Comparison of ENCODE assay signal across 17 mouse cellular contexts in the genomic region with DNA sequence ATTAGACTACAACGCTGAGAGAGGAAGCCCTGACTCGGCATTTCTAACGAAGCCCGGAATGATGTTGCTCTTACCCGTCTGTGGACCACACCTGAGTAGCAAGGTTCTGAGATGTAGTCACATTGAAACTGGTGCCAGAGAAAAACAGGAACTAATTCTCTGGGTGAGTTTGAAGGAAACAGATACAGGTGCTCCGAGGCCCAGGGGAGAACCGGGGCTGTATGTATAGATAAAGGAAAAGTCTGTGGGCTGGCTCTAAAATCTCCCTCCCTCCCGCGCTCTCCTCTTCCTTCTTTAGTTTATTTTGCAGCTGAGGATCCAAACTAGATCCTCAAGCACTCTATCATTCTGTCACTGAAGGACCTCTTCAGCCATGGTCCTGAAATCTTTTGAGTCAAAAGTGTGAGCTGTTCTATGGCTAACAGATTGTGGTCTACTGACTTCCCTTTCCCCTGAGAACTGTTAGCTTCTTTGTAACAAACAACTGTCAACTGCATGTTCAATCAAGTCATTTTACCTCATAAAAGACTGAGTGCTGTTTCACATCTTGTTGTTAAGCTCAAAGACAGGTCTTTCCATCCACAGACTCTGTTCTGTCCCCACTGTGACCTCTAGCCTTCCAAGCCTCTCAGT. TPM values are rescaled to one million over a fixed set of nuclear protein-coding genes. Genes with fewer than 3 reads are reported as not detected.
DNase-seq lines count a peak whose midpoint lies in the region; ATAC-seq and TF ChIP-seq lines count a peak whose summit lies in the region.
"Had no signal": no experiment of that assay in that cellular context is flagged by ENCODE, and none has a peak within 500 bp of the region (broad histone marks: within the 10 kb centered on the region; RNA-seq: fewer than 3 reads in every experiment).

No protein-coding gene starts in this region.

- no peak overlapping the region for H3K4me3 ChIP-seq in heart, postnatal 0 days (ENCODE audit: low read depth, low read length)
- H3K4me3 ChIP-seq in heart, embryonic 11.5 days (ENCODE audit: low read depth, low read length) = no peak overlapping the region
- H3K4me3 ChIP-seq: layer of hippocampus, adult 2 months had no signal

- no peak overlapping the region; the same call in 1 of the 2 replicates for H3K4me2 ChIP-seq in heart, postnatal 0 days (ENCODE audit: low read depth, low read length)
- no peak overlapping the region for H3K4me2 ChIP-seq in heart, embryonic 11.5 days
- H3K4me2 ChIP-seq: midbrain, embryonic 11.5 days had no signal

- no peak for TF ChIP-seq CTCF in heart, postnatal 0 days (IDR thresholded peaks at IDR 0.05; ENCODE audit: low read depth)

- no peaks in the 10 kb centered on the region for H3K36me3 ChIP-seq in heart, postnatal 0 days (replicated peaks; ENCODE audit: control insufficient read depth, insufficient read depth, low read length)
- H3K36me3 ChIP-seq in heart, embryonic 11.5 days (ENCODE audit: control insufficient read depth, insufficient read depth, low read length) = no peaks in the 10 kb centered on the region

- DNase-seq in heart, postnatal 0 days (ENCODE audit: low spot score) = no peak
- peak; percentile 70 for DNase-seq in thymus, postnatal 25 days
- DNase-seq in cerebellum, adult 8-10 months = no peak
- DNase-seq in layer of hippocampus, postnatal 36 days = no peak
- no peak for DNase-seq in kidney, adult 11 months
- DNase-seq: gastrocnemius, postnatal 36 days; heart, postnatal 10 days; kidney, adult 18-20 months had no signal

- H3K27me3 ChIP-seq in heart, postnatal 0 days (ENCODE audit: control insufficient read depth, insufficient read depth, low read length) = no peaks in the 10 kb centered on the region
- no peaks in the 10 kb centered on the region for H3K27me3 ChIP-seq in heart, embryonic 11.5 days (ENCODE audit: control insufficient read depth, insufficient read depth, low read length)

- TF ChIP-seq EP300 in heart, postnatal 0 days (IDR thresholded peaks at IDR 0.05; ENCODE audit: low read depth) = no peak

- no peak overlapping the region for H3K9ac ChIP-seq in heart, postnatal 0 days (replicated peaks; ENCODE audit: low read depth, low read length)
- no peak overlapping the region for H3K9ac ChIP-seq in heart, embryonic 11.5 days (ENCODE audit: low read depth, low read length)

- peak overlapping the region; percentile 57; the same call in 1 of the 2 replicates for H3K27ac ChIP-seq in heart, postnatal 0 days (ENCODE audit: low read depth)
- H3K27ac ChIP-seq in heart, embryonic 11.5 days (ENCODE audit: low read depth, low read length) = no peak overlapping the region
- H3K27ac ChIP-seq: layer of hippocampus, adult 2 months had no signal

- H3K9me3 ChIP-seq in heart, postnatal 0 days (replicated peaks; ENCODE audit: control insufficient read depth, low read length) = no peaks in the 10 kb centered on the region
- no peaks in the 10 kb centered on the region for H3K9me3 ChIP-seq in heart, embryonic 11.5 days (replicated peaks; ENCODE audit: control insufficient read depth, low read length)

- no peaks in the 10 kb centered on the region for H3K4me1 ChIP-seq in heart, postnatal 0 days (ENCODE audit: control insufficient read depth, insufficient read depth)
- H3K4me1 ChIP-seq in heart, embryonic 11.5 days (ENCODE audit: control insufficient read depth, insufficient read depth, low read length) = no peaks in the 10 kb centered on the region

- 74% methylated on average over 9 of the region's 9 CpGs for WGBS in heart, postnatal 0 days
- WGBS in heart, embryonic 11.5 days (ENCODE audit: insufficient replicate concordance) = 70% methylated on average over 9 of the region's 9 CpGs

- ATAC-seq in heart, postnatal 0 days (ENCODE audit: insufficient read depth, low read depth) = no peak
- no peak for ATAC-seq in heart, embryonic 11.5 days (replicated peaks; ENCODE audit: insufficient number of reproducible peaks, low FRiP score, low TSS enrichment)
- peak; percentile 66 for ATAC-seq in common myeloid progenitor, adult 5-6 weeks (replicated peaks; ENCODE audit: low read depth, poor library complexity, severe bottlenecking)
- peak; percentile 76 for ATAC-seq in neutrophil, adult 5-6 weeks (ENCODE audit: extremely low read depth, insufficient number of reproducible peaks, low FRiP score, poor library complexity, severe bottlenecking)

RNA-seq across cellular contexts. Expression of a gene that starts 3.8 kb away (rescaled TPM):
- total RNA-seq in heart, postnatal 0 days (2014; rRNA removed; ENCODE audit: low replicate concordance) = 0.12 TPM in 1 of 2 replicates, not detected in the other
- polyA plus RNA-seq in heart, postnatal 0 days (2015; fragmentation: Nextera tagmentation; extraction: Ambion mirVana) = 0.11 and 0.26 TPM in 2 replicates
- polyA plus RNA-seq in heart, embryonic 11.5 days (2014; fragmentation: Nextera tagmentation; extraction: Ambion mirVana) = 0.30 TPM in 1 of 2 replicates, not detected in the other
- 0.10 and 0.87 TPM in 2 replicates for total RNA-seq in common myeloid progenitor, adult 5-6 weeks (2017)
- 97.7 and 98.0 TPM in 2 replicates for total RNA-seq in neutrophil, adult 5-6 weeks (2017)
- total RNA-seq in layer of hippocampus, postnatal 36 days (2021) = not detected
- total RNA-seq: layer of hippocampus, adult 2 months; left cerebral cortex, postnatal 36 days had no signal
- polyA plus RNA-seq: midbrain, embryonic 11.5 days had no signal

RNA-seq across cellular contexts. Expression of a gene that starts 25.6 kb away (rescaled TPM):
- total RNA-seq in heart, postnatal 0 days (2014; rRNA removed; ENCODE audit: low replicate concordance) = 0.15 TPM in 1 of 2 replicates, not detected in the other
- polyA plus RNA-seq in heart, postnatal 0 days (2015; fragmentation: Nextera tagmentation; extraction: Ambion mirVana) = not detected in 2 replicates
- not detected in 2 replicates for polyA plus RNA-seq in heart, embryonic 11.5 days (2014; fragmentation: Nextera tagmentation; extraction: Ambion mirVana)
- total RNA-seq in common myeloid progenitor, adult 5-6 weeks (2017) = 1.8 and 2.6 TPM in 2 replicates
- total RNA-seq in neutrophil, adult 5-6 weeks (2017) = 46.8 and 52.7 TPM in 2 replicates
- total RNA-seq in layer of hippocampus, postnatal 36 days (2021) = not detected
- total RNA-seq: gastrocnemius, postnatal 36 days had no signal
- polyA plus RNA-seq: liver, embryonic 16.5 days; midbrain, embryonic 11.5 days; neural tube, embryonic 11.5 days; stomach, embryonic 16.5 days had no signal

Comparison
In these comparisons a context has a peak if more than half of its experiments do, and no peak if none do; other contexts are left out.
1. ATAC-seq: peak in common myeloid progenitor, adult 5-6 weeks (single experiment) and neutrophil, adult 5-6 weeks (single experiment); none in heart, postnatal 0 days (single experiment) and heart, embryonic 11.5 days (single experiment).
2. RNA of a gene that starts 3.8 kb away (total RNA-seq): 97.7 to 98.0 TPM in neutrophil, adult 5-6 weeks; 0.10 to 0.87 TPM in common myeloid progenitor, adult 5-6 weeks, not detected in layer of hippocampus, postnatal 36 days and 0.12 TPM in heart, postnatal 0 days; every median in the first group is over 10 times any median in the second.
3. RNA of a gene that starts 25.6 kb away (total RNA-seq): 46.8 to 52.7 TPM in neutrophil, adult 5-6 weeks; 1.8 to 2.6 TPM in common myeloid progenitor, adult 5-6 weeks, 0.15 TPM in heart, postnatal 0 days and not detected in layer of hippocampus, postnatal 36 days; every median in the first group is over 10 times any median in the second.